Mouse (Mus musculus): ENCODE measurements at regions not wholly inside any gene's neighbourhood (a gene's known extent, or its start where the extent isn't known, plus 50 kb on each side); places are given as distances from the start of the nearest gene placed in this dataset.
"Not testable (repeated sequence)": the region's sequence is repeated elsewhere in the genome, so short reads cannot be mapped to it uniquely, and the experiment has no call there.

- DNase-seq (ENCODE audit: extremely low spot score, low spot score) = no peak
These were observed 284.0 kb downstream of the Rapgef2 start for GRCm38 (mm10) chr3:79002173-79002848.

- no peak for DNase-seq (ENCODE audit: extremely low spot score, low spot score)
These were observed 284.6 kb downstream of the Rapgef2 start for GRCm38 (mm10) chr3:79001754-79002153.

- no peak for DNase-seq (ENCODE audit: extremely low spot score, low spot score)
These were observed 286.0 kb downstream of the Rapgef2 start for GRCm38 (mm10) chr3:79000293-79000692.

DNA sequence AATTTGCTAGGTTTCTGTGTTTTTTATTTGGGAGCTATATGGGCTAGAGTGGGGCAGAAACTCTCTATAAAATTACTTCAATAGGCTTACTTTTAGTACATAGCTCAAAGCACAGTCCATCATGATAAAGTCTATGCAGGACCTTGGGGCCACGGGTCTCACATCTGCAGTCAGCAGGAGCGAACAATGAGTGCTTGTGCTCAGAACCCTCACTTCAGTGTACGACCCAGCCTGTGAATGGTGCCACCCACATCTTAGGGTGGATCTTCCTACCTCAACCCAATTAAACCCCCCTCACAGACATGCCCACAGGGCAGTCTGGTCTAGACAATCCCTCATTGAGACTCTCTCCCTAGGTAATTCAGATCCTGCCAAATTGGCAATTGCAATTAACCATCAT, 286.5 kb downstream of the Rapgef2 start:
- DNase-seq (ENCODE audit: extremely low spot score, low spot score) = no peak

DNA sequence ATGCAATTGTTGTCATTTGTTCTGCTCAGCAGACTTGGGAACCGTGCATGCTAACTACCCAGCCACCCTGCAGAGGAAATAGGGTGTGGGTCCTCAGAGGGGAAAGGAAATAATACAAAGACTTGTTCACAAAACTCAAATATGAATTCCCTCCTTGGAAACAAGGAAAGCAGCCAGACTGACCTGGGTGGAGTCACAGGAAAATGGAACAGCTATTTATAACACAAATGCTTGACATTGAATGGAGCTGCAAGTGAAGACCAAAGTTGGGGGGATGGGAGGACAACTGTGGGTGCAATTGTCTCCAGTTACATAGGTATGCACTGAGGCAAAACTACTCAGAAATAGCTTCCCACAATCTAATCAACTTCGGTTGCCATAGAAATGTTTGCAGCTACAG, 298.2 kb downstream of the Rapgef2 start:
- no peak for DNase-seq (ENCODE audit: extremely low spot score, low spot score)

- no peak for DNase-seq (ENCODE audit: extremely low spot score, low spot score)
These were observed 299.6 kb downstream of the Rapgef2 start for GRCm38 (mm10) chr3:78986726-78987125.

DNA sequence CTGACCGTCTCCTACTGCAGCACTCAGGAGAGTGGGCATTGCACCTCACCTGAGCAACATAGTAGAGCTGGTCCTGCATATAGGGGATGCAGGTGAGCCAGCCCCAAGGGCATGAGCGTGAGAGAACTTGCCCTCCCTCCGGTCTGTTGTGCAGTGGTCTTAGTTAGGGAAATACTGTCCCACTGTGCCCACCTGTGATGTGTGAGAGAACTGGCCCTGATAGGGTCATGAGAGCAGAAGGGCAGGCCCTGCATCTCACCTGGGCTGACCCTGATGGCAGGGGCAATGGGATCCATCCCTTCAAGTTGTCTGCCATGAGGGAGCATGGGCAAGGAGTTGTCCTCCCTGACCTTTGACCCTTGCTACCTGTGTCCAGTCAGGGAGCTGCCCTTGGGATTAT, 305.3 kb downstream of the Rapgef2 start:
- no peak for DNase-seq (ENCODE audit: extremely low spot score, low spot score)

GRCm38 (mm10) chr3:78978781-78979180, 307.5 kb downstream of the Rapgef2 start:
- no peak for DNase-seq (ENCODE audit: extremely low spot score, low spot score)

DNA sequence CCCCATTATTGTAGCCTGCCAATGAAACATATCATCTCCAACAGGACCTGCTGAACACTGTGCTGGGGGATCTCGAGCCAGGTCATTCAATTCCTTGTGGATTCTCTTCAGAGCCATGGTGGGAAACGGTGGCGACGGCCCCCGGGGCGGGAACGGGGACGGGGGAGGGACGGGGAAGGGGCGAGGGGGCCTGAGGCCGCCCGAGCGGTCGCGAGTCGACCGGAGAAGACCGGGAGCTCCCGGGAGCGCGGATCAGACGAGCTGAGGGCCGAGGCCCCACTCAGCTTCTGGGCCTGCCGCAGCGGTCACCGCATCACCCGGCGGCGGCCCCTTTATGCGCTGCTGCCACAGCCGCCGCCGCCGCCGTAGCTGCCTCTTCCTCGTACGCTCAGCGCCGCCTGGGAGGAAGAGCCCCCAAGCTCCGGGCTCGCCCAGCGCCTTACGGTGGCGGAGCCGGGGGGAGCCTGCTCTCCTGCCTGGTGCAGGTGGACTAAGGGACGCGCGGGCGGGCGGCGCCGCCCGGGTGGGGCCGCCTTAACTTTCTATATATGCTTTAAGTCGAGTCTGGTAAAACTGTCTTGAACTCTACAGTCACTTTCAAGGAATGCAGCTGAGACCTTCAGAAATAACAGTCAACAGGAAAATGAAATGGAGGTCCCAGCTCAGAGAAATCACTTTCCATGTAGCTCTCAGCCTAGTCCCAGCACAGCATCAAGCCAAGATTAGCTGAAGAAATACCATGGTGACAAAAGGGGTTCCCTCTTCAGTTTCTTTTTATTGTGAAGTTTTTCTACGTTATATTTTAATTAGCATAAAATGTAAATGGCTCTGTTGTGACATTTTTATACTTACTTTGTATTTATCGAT, 319.4 kb downstream of the Rapgef2 start:
- DNase-seq (ENCODE audit: extremely low spot score, low spot score) = peak; percentile 53

DNA sequence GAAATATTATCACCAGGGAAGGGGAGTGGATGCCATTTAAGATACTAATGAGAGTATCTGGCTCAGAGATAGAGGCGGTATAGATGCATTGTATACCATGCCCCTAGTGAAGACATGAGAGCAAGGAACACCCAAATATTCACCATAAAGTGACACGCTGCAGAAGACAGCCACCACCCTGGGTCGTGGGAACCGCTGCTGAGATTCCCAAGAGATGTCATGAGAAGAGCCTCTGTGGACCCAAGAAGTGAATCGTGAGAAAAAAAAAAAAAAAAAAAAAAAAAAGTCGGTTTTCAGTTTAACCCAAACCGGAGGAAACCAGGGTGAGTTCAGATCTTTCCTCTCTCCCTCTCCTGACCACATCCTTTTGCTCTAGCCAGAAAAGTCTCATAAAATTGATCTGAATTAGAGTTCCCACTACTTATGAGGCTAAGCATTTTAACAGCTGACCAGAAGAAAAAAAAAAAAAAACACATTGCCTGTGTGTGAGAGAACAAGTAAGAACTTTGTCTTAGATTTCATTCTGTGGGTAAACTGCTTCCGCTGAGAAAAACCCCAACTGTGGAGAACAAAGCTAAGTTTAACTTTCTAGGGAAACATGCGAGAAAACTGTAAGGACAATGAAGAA, 322.0 kb downstream of the Rapgef2 start:
- no peak for DNase-seq (ENCODE audit: extremely low spot score, low spot score)

DNA sequence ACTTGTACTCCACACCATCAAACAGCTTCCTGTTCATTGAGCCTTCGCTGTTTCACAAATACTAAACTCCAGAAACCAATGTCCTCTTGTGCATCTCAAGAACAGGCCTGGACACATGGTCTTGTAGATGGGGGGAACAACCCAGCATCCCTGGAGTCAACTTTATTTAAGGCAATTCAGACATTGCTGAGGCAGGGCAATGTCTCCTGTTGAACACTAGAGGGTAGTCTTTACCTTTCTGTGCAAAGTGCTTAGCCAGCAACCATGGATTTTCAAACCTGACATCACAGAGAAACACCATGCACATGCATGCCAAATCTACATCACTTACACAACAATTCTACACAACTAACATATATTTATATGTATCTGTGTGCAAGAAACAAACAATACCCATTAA, 327.5 kb downstream of the Rapgef2 start:
- DNase-seq (ENCODE audit: extremely low spot score, low spot score) = no peak

DNA sequence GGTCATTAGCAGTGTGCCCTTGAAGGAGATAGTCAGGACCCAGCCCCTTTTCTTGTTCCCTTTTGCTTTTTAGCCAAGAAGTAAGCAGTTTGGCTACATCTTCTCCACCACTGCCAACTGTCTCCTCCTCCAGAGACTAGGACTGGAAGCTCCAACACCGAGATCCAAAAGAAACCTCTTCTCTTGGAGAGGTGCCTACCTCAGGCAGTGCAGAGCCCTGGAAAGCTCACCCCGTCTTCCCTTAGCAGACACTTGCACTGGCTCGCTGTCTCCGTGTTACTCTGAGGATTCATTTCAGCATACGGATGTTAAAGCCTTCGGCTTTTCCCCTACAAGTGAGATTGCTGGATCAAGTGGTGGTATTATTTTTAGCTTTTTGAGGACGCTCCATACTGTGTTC, 331.0 kb downstream of the Rapgef2 start:
- DNase-seq (ENCODE audit: extremely low spot score, low spot score) = no peak

GRCm38 (mm10) chr3:78949385-78949784, 336.9 kb downstream of the Rapgef2 start:
- DNase-seq (ENCODE audit: extremely low spot score, low spot score) = not testable (repeated sequence)

DNA sequence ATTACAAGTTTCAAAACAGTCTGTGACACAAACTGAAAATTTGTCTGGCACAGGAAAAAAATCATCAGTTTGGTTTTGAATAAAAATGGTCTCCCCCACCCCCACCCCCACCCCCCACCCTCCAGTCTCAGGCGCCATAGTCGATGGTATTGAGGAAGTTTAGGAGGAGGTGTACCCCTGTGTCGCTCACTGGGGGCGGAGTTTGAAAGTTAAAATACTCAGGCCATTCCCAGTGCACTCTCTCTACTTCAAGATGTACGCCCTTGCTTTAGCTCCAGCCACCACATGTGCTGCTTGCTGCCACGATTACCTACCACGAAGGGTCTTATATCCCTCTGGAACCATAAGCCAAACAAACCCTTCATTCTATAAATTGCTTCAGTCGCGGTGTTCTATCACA, 337.6 kb downstream of the Rapgef2 start:
- DNase-seq (ENCODE audit: extremely low spot score, low spot score) = no peak

- DNase-seq (ENCODE audit: extremely low spot score, low spot score) = peak; percentile 54
These were observed 338.1 kb downstream of the Rapgef2 start for GRCm38 (mm10) chr3:78948171-78948570.

GRCm38 (mm10) chr3:78947183-78947582, 339.1 kb downstream of the Rapgef2 start:
- no peak for DNase-seq (ENCODE audit: extremely low spot score, low spot score)

GRCm38 (mm10) chr3:78944185-78944584, 342.1 kb downstream of the Rapgef2 start:
- DNase-seq (ENCODE audit: extremely low spot score, low spot score) = no peak

GRCm38 (mm10) chr3:78932975-78933374, 353.3 kb downstream of the Rapgef2 start:
- no peak for DNase-seq (ENCODE audit: extremely low spot score, low spot score)

GRCm38 (mm10) chr3:78919850-78920249, 366.5 kb downstream of the Rapgef2 start:
- DNase-seq (ENCODE audit: extremely low spot score, low spot score) = no peak

DNA sequence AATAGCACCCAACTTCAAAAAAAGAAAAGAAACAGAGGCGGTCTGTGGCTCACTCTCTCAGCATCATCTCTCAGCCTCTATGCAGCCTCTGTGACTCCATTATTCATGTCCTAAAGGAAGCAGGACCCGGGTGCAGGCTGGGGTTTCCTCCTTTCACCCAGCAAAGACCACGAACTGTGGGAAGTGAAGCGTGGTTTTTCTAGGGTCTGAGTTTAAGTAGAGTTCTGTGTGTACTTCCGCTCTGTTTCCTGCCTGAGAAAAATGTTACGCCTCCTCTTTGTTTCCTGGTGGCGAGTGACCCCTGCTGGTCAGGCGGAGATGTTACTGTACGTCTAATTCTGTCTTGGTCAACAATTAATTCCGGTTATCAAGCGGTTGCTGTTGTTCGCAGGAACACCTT, 366.9 kb downstream of the Rapgef2 start:
- DNase-seq (ENCODE audit: extremely low spot score, low spot score) = peak; percentile 80

DNA sequence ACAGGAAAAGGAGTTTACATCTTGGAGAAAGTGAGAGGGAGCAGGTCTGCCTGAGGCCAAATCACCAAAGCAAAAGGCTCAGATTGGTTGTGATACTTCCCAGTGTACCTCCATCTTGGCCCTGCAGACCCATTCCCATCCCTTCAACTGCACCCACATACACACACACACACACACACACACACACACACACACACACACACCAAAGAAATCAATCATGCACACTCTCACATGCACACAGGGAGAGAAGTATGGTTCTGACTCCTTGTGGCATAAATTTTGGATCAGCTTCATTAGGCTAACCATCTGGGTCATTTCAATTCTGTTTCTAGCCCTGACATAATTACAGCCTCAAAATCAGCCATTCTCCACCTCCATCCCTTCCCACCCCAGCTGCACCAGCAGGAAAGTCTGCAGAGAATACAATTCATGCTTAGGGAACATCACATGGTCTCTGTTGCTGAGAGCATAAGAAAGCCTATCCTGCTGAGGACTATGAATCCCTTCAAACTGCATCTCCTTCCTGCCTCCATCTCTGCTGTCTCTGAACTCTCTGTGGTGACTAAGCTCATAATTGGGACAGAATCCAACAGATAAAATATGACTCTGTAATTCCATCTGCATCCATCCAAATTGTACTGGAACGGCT, 378.0 kb downstream of the Rapgef2 start:
- DNase-seq (ENCODE audit: extremely low spot score, low spot score) = no peak

DNA sequence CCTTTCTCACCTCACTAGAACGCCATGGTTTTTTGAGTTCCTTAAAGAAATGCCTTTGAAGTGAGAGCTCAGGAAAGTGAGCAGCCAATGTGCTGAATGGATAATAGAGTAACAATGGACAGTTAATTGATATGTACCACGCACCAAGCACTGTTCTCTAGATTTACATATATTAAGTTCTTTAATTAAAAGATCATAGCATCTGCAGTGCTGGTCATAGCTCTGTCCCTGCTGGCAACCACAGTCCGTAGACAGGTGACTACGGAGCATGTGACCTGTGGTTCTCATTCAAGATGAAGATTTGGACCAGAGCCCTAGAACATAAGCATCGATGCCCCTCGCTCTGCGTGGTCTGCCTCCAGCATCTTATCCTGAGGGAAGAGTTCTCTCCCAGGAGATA, 378.5 kb downstream of the Rapgef2 start:
- DNase-seq (ENCODE audit: extremely low spot score, low spot score) = no peak

All from neural tube, embryonic 10.5 days (tissue).